Mouse (Mus musculus) ES-E14 (cell line): ENCODE measurements at regions not wholly inside any gene's neighbourhood (a gene's known extent, or its start where the extent isn't known, plus 50 kb on each side); places are given as distances from the start of the nearest gene placed in this dataset.

Experiments used
- DNase-seq: peaks from one replicate; pipeline ENCODE4 v3.0.0-alpha.2; 2013; ENCODE audit warnings: low read depth, low spot score
- H3K27ac ChIP-seq: 2 replicates; pipeline ENCODE4 v1.5.1; 2012; ENCODE audit warnings: low read depth, mild to moderate bottlenecking, low read length, moderate library complexity, mixed read lengths; ENCODE audit not compliant: poor library complexity, insufficient read depth, severe bottlenecking
- H3K36me3 ChIP-seq: 2 replicates; pipeline ENCODE4 v1.6.1; 2012; ENCODE audit warnings: mild to moderate bottlenecking, low read length, moderate library complexity, mixed read lengths; ENCODE audit not compliant: control insufficient read depth, poor library complexity, insufficient read depth, severe bottlenecking
- H3K4me1 ChIP-seq, 2 experiments: fragments of 150-350 bp in 1 of 2; sonication (generic) in 1 of 2; 2 replicates each; pipeline ENCODE4 v1.6.1; 2012; ENCODE audit warnings: low read length in 2 of 2, mild to moderate bottlenecking in 1 of 2, mixed read lengths in 1 of 2; ENCODE audit not compliant: control insufficient read depth in 2 of 2, insufficient read depth in 2 of 2, poor library complexity in 1 of 2
- H3K4me3 ChIP-seq, 2 experiments: fragments of 150-350 bp in 1 of 2; sonication (generic) in 1 of 2; 2 replicates each; pipeline ENCODE4 v1.5.1; 2012; ENCODE audit warnings: low read length in 2 of 2, low read depth in 1 of 2, mild to moderate bottlenecking in 1 of 2, mixed read lengths in 1 of 2; ENCODE audit not compliant: insufficient read depth in 1 of 2, poor library complexity in 1 of 2, severe bottlenecking in 1 of 2
- H3K9ac ChIP-seq: 2 replicates; pipeline ENCODE4 v1.6.1; 2012; ENCODE audit warnings: low read depth, mild to moderate bottlenecking, low read length, mixed read lengths; ENCODE audit not compliant: poor library complexity, insufficient read depth, severe bottlenecking
- H3K9me3 ChIP-seq: fragments of 150-350 bp; sonication (generic); 2 replicates; pipeline ENCODE4 v1.6.1; 2012; ENCODE audit warnings: low read depth, mild to moderate bottlenecking, low read length; ENCODE audit not compliant: control insufficient read depth, insufficient read depth
- CHD2 ChIP-seq: IDR thresholded peaks from 2 replicates; pipeline ENCODE4 v1.6.1; 2014; ENCODE audit warnings: mild to moderate bottlenecking, low read depth, low read length, inconsistent platforms
- HCFC1 ChIP-seq: IDR thresholded peaks from 2 replicates; pipeline ENCODE4 v1.6.1; 2012; ENCODE audit warnings: low read length, inconsistent platforms, borderline replicate concordance; ENCODE audit not compliant: insufficient read depth
- MAFK ChIP-seq: IDR thresholded peaks from 2 replicates; pipeline ENCODE4 v1.6.1; 2014; ENCODE audit warnings: mild to moderate bottlenecking, low read depth, low read length, inconsistent platforms; ENCODE audit not compliant: insufficient read depth
- ZC3H11A ChIP-seq: IDR thresholded peaks from 2 replicates; pipeline ENCODE4 v1.6.1; 2012; ENCODE audit warnings: low read depth, mild to moderate bottlenecking, inconsistent platforms, low read length, borderline replicate concordance
- ZNF384 ChIP-seq: IDR thresholded peaks from 2 replicates; pipeline ENCODE4 v1.6.1; 2012; ENCODE audit warnings: low read depth, low read length, inconsistent platforms
- in situ Hi-C, 2 experiments: fragments of 600-800 bp; cut with MboI; formaldehyde crosslinking; loops; one replicate each; pipeline ENCODE4 v1.15.1; 2025; ENCODE audit warnings: low sequenced_read_pairs in 2 of 2, inconsistent platforms in 1 of 2; ENCODE audit not compliant: unreplicated experiment in 2 of 2

GRCm38 (mm10) chr7:136228331-136228730 is 512.2 kb upstream of the Mki67 start:
- no peaks in the 10 kb centered on the region for H3K4me1 ChIP-seq
- no peak overlapping the region for H3K4me3 ChIP-seq
- no peak overlapping the region for H3K27ac ChIP-seq
- no peaks in the 10 kb centered on the region for H3K9me3 ChIP-seq
- H3K36me3 ChIP-seq = no peaks in the 10 kb centered on the region
- no peak overlapping the region for H3K9ac ChIP-seq
- no peak for TF ChIP-seq HCFC1
- no peak for TF ChIP-seq ZNF384
- TF ChIP-seq ZC3H11A = no peak
- TF ChIP-seq CHD2 = no peak
- no peak for TF ChIP-seq MAFK
- in situ Hi-C loops = no loop called here
- DNase-seq = no peak

GRCm38 (mm10) chr7:136229592-136229991 is 513.4 kb upstream of the Mki67 start:
- TF ChIP-seq ZC3H11A (no peak), MAFK (no peak), CHD2 (no peak)
- H3K9ac ChIP-seq = no peak overlapping the region
- DNase-seq = no peak
- no peak overlapping the region for H3K27ac ChIP-seq
- no peaks in the 10 kb centered on the region for H3K36me3 ChIP-seq
- no peaks in the 10 kb centered on the region for H3K9me3 ChIP-seq
- no peak overlapping the region for H3K4me3 ChIP-seq
- in situ Hi-C loops = no loop called here
- no peaks in the 10 kb centered on the region for H3K4me1 ChIP-seq

- TF ChIP-seq ZC3H11A = no peak
- no peak for TF ChIP-seq HCFC1
- no peak for TF ChIP-seq ZNF384
- no peak for TF ChIP-seq MAFK
- no peak for TF ChIP-seq CHD2
- no peak for DNase-seq
- Histone ChIP-seq H3K36me3 (no peaks in the 10 kb centered on the region), H3K4me1 (no peaks in the 10 kb centered on the region), H3K4me3 (no peak overlapping the region), H3K27ac (no peak overlapping the region), H3K9ac (no peak overlapping the region), H3K9me3 (no peaks in the 10 kb centered on the region)
- in situ Hi-C loops = no loop called here
Measured at GRCm38 (mm10) chr7:136232177-136232576, 516.0 kb upstream of the Mki67 start.

GRCm38 (mm10) chr7:136235563-136235962 is 519.4 kb upstream of the Mki67 start:
- TF ChIP-seq MAFK (no peak), ZNF384 (no peak), HCFC1 (no peak), ZC3H11A (no peak), CHD2 (no peak)
- Histone ChIP-seq H3K9me3 (no peaks in the 10 kb centered on the region), H3K36me3 (no peaks in the 10 kb centered on the region), H3K9ac (no peak overlapping the region), H3K4me3 (no peak overlapping the region), H3K4me1 (no peaks in the 10 kb centered on the region), H3K27ac (no peak overlapping the region)
- DNase-seq = no peak
- in situ Hi-C loops = no loop called here

- no peak for DNase-seq
- Histone ChIP-seq H3K9ac (no peak overlapping the region), H3K4me1 (no peaks in the 10 kb centered on the region), H3K9me3 (no peaks in the 10 kb centered on the region), H3K27ac (no peak overlapping the region), H3K36me3 (no peaks in the 10 kb centered on the region), H3K4me3 (no peak overlapping the region)
- in situ Hi-C loops = no loop called here
- TF ChIP-seq CHD2 (no peak), ZC3H11A (no peak), MAFK (no peak), ZNF384 (no peak), HCFC1 (no peak)
Measured at GRCm38 (mm10) chr7:136236391-136236790, 520.2 kb upstream of the Mki67 start.
